Mouse (Mus musculus) embryonic fibroblast, embryonic 13.5 days (primary cell): ENCODE measurements around the gene Elmsan1.

Experiments used
- CTCF ChIP-seq: IDR thresholded peaks from 2 replicates; pipeline ENCODE4 v1.5.1; 2011; ENCODE audit warnings: mild to moderate bottlenecking, control low read depth, low read length, moderate library complexity, borderline replicate concordance; ENCODE audit not compliant: insufficient read depth
- POLR2A ChIP-seq: IDR thresholded peaks from 2 replicates; pipeline ENCODE4 v1.6.1; 2011; ENCODE audit warnings: low read depth, mild to moderate bottlenecking, control low read depth, low read length, moderate library complexity

- TF ChIP-seq POLR2A (no peak), CTCF (no peak)
Measured at GRCm38 (mm10) chr12:84153414-84153813, 65.3 kb downstream of the Elmsan1 start.
